Mouse (Mus musculus) midbrain, postnatal 0 days (tissue): ENCODE results near the gene Kcnd1. TPM values are rescaled to one million over a fixed set of nuclear protein-coding genes. Genes with fewer than 3 reads are reported as not detected.

ENCODE experiments used
- ATAC-seq: fragments of 200-750 bp; cut with Nextera tagmentation; 2 replicates; pipeline ENCODE4 v1.8.0; 2017; ENCODE audit warnings: moderate number of reproducible peaks, mild to moderate bottlenecking, moderate TSS enrichment, moderate library complexity; ENCODE audit not compliant: low FRiP score
- DNase-seq: peaks from one replicate; pipeline ENCODE4 v3.0.0-alpha.2; 2015; ENCODE audit warnings: low spot score
- H3K27ac ChIP-seq: fragments of 300-500 bp; sonication (generic); 2 replicates; pipeline ENCODE4 v1.5.1; 2014; ENCODE audit warnings: low read depth, mild to moderate bottlenecking, low read length, mixed read lengths
- H3K27me3 ChIP-seq: fragments of 300-500 bp; sonication (generic); 2 replicates; pipeline ENCODE4 v1.6.1; 2014; ENCODE audit warnings: low read length, control low read depth, mixed read lengths; ENCODE audit not compliant: insufficient read depth
- H3K36me3 ChIP-seq: fragments of 300-500 bp; sonication (generic); 2 replicates; pipeline ENCODE4 v1.6.1; 2014; ENCODE audit warnings: low read length, control low read depth, mixed read lengths; ENCODE audit not compliant: insufficient read depth
- H3K4me1 ChIP-seq: fragments of 300-500 bp; sonication (generic); 2 replicates; pipeline ENCODE4 v1.6.1; 2014; ENCODE audit warnings: mild to moderate bottlenecking, control low read depth, antibody characterized with exemption, low read length, mixed read lengths; ENCODE audit not compliant: insufficient read depth
- H3K4me2 ChIP-seq: fragments of 300-500 bp; sonication (generic); 2 replicates; pipeline ENCODE4 v1.6.1; 2014; ENCODE audit warnings: low read depth, mild to moderate bottlenecking, low read length, mixed read lengths; ENCODE audit not compliant: poor library complexity, severe bottlenecking
- H3K4me3 ChIP-seq: fragments of 300-500 bp; sonication (generic); 2 replicates; pipeline ENCODE4 v1.5.1; 2014; ENCODE audit warnings: low read depth, mild to moderate bottlenecking, low read length, moderate library complexity
- H3K9ac ChIP-seq: fragments of 300-500 bp; sonication (generic); replicated peaks from 2 replicates; pipeline ENCODE4 v1.6.1; 2014; ENCODE audit warnings: mild to moderate bottlenecking, low read length, moderate library complexity, mixed read lengths; ENCODE audit not compliant: poor library complexity, severe bottlenecking
- H3K9me3 ChIP-seq: fragments of 300-500 bp; sonication (generic); 2 replicates; pipeline ENCODE4 v1.6.1; 2016; ENCODE audit warnings: low read length, control low read depth
- CTCF ChIP-seq: IDR thresholded peaks from 2 replicates; pipeline ENCODE4 v1.5.1; 2016; ENCODE audit warnings: antibody characterized with exemption, mild to moderate bottlenecking
- WGBS: fragments of 180-500 bp; shearing (Covaris S2); extraction: QIAGEN DNeasy Blood & Tissue Kit; methylation state at CpG from one replicate; pipeline ENCODE4 v1.1.7; 2014; 5-methylcytosine and 5-hydroxymethylcytosine counted together
- polyA plus RNA-seq: library from polyadenylated mRNA; unstranded; fragments of >200 nt; fragmentation: Nextera tagmentation; extraction: Ambion mirVana; gene quantifications from 2 replicates; pipeline ENCODE4 v1.2.1, GENCODE M21; 2015
- total RNA-seq: library from RNA; depleted of rRNA; stranded (reverse); fragments of >200 nt; gene quantifications from 2 replicates; pipeline ENCODE4 v1.2.3, GENCODE M21; 2014; rRNA removed

Gene Kcnd1
- 3.1 and 5.2 TPM in 2 replicates for total RNA-seq
- polyA plus RNA-seq = 4.6 and 5.3 TPM in 2 replicates

DNA sequence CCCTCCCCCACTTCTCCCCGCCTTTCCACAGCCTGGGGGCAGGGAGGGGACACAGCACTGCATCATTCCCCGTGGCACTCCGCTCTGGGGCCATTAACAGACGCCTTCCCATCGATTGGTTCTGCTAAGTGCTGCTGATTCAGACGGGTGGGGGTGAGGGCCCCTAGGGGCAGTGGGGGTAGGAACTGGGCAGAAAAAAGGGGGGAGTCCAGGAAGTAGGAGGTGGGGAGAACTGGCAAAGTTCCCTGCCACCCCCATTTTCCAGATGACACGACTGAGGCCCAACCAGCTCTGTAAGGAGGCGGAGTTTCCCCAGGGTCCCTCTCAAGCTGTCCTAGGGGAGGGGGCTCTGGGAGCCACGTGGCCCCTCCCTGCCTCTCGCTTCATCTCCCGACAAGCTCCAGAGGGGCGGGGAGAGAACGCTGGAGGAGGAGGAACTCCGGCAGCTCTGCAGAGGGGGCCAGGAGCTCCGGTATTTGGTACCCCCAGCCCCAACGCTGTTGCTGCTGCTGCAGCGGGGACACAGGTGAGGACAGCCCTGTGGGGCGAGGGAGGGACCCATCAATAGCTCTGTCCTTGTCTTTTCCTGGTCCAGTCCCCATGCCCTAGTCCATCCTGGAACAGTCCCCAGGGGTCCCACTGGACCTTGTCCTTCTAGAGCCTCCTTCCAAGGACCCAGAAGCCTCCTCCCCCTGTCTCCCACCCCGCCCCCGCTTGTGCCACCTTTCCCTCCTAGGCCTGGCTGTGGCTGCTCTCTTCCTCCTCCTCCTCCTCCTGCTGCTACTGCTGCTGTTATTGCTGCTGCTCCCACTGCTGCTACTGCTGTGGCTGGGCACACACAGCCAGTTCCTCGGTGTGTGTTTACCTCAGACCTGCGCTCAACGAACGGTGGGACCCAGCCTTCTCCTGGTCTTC is at the start of gene Kcnd1:
Gene Kcnd1 (plus strand): TSS at position 425 of the 915 bp plus-strand sequence.
- DNase-seq = peak; percentile 64
- TF ChIP-seq CTCF = no peak
- peaks cover 5% of the 10 kb centered on the region; the same call in 1 of the 2 replicates for H3K36me3 ChIP-seq
- ATAC-seq = peak; percentile 80
- WGBS = 29% methylated on average over 19 of the region's 24 CpGs
- H3K4me1 ChIP-seq = no peaks in the 10 kb centered on the region
- peak within 1 kb of the TSS; percentile 64 for H3K9ac ChIP-seq
- H3K9me3 ChIP-seq = no peaks in the 10 kb centered on the region
- peak within 1 kb of the TSS; percentile 59 for H3K4me2 ChIP-seq
- no peak within 1 kb of the TSS for H3K27ac ChIP-seq
- H3K27me3 ChIP-seq = no peaks in the 10 kb centered on the region
- peak within 1 kb of the TSS; percentile 42 for H3K4me3 ChIP-seq

DNA sequence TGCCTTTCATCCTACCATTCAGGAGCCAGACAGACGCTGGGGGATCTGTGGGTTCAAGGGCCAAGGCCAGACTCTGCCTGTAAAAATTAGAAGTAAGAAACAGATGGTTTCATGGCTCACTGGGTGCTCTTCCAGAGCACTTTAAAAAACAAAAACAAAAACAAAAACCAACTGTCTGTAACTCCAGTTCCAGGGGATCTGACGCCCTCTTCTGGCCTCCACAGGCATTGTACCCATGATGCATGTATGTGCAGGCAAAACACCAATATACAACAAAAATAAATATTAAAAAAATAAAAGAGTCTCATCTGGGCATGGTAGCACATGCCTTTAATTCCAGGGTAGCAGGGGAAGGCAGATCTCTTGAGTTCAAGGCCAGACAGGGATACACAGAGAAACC is 49.3 kb upstream of the Kcnd1 start:
- peak; percentile 54 for TF ChIP-seq CTCF
- ATAC-seq = no peak
- H3K9me3 ChIP-seq = no peaks in the 10 kb centered on the region
- no peak overlapping the region for H3K9ac ChIP-seq
- no peak overlapping the region for H3K4me3 ChIP-seq
- DNase-seq = no peak
- no peak overlapping the region for H3K27ac ChIP-seq
- no peak overlapping the region for H3K4me2 ChIP-seq
- H3K27me3 ChIP-seq = no peaks in the 10 kb centered on the region
- H3K4me1 ChIP-seq = no peaks in the 10 kb centered on the region
- 55% methylated on average over 2 of the region's 2 CpGs for WGBS
- H3K36me3 ChIP-seq = peaks cover 10% of the 10 kb centered on the region

GRCm38 (mm10) chrX:7775501-7776205 is 46.4 kb upstream of the Kcnd1 start:
- Histone ChIP-seq H3K4me3 (no peak overlapping the region), H3K4me2 (no peak overlapping the region), H3K4me1 (no peaks in the 10 kb centered on the region), H3K36me3 (peaks cover 4% of the 10 kb centered on the region), H3K9ac (no peak overlapping the region), H3K27ac (no peak overlapping the region), H3K27me3 (no peaks in the 10 kb centered on the region), H3K9me3 (no peaks in the 10 kb centered on the region)
- 71% methylated on average over 9 of the region's 9 CpGs for WGBS
- ATAC-seq (no peak), DNase-seq (no peak)
- TF ChIP-seq CTCF = no peak

DNA sequence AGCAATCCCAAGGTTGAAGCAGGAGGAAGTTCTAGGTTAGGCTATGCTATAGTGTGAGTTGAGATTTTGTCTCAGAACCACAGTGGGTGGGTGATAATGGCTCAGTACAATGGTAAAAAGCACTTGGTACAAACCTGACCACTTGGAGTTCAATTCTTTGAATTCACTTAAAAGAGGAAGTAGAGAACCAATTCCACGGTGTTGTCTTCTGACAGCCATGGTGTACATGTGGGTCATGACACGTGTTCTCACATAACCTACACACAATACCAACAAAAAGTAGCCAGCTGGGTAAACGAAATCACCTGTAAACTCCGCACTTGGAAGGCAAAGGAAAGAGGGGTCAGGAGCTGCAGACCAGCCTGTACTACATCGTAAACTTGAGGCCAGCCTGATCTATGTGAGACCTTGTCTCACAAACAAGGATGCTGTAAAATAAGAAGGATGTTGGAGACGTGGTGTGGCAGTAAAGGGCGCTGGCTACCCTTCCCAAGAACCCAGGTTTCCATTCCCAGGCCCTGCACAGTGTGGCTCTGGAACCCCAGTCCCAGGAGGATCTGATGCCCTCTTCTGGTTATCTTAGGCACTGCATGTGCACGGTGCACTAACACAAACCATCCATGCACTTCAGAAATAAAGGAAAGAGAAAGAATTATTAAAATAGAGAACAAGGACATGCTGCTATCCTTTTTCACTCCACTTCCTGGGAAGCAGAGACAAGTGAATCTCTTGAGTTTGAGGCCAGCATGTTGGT is 45.6 kb upstream of the Kcnd1 start:
- no peaks in the 10 kb centered on the region for H3K9me3 ChIP-seq
- no peak overlapping the region for H3K4me2 ChIP-seq
- H3K27ac ChIP-seq = no peak overlapping the region
- WGBS = 48% methylated on average over 8 of the region's 8 CpGs
- no peak overlapping the region for H3K4me3 ChIP-seq
- H3K27me3 ChIP-seq = no peaks in the 10 kb centered on the region
- H3K9ac ChIP-seq = no peak overlapping the region
- ATAC-seq (0 out of 2 replicates have a peak, but pooled peaks have one; percentile 68), DNase-seq (no peak)
- peak; percentile 78 for TF ChIP-seq CTCF
- H3K36me3 ChIP-seq = peaks cover 2% of the 10 kb centered on the region; the same call in 1 of the 2 replicates
- no peaks in the 10 kb centered on the region for H3K4me1 ChIP-seq

GRCm38 (mm10) chrX:7778450-7779244 is 43.4 kb upstream of the Kcnd1 start:
- no peak for TF ChIP-seq CTCF
- H3K27ac ChIP-seq = no peak overlapping the region
- no peak overlapping the region for H3K4me3 ChIP-seq
- H3K4me2 ChIP-seq = no peak overlapping the region
- WGBS = 74% methylated on average over 7 of the region's 7 CpGs
- ATAC-seq (no peak), DNase-seq (no peak)
- H3K27me3 ChIP-seq = no peaks in the 10 kb centered on the region
- H3K9me3 ChIP-seq = no peaks in the 10 kb centered on the region
- peaks cover 2% of the 10 kb centered on the region; the same call in 1 of the 2 replicates for H3K36me3 ChIP-seq
- no peak overlapping the region for H3K9ac ChIP-seq
- H3K4me1 ChIP-seq = no peaks in the 10 kb centered on the region
